Mouse (Mus musculus) heart, postnatal 4 days (tissue): Measurements from ENCODE around the gene Fam161b. TPM values are rescaled to one million over a fixed set of nuclear protein-coding genes. Genes with fewer than 3 reads are reported as not detected.

Experiments used
- DNase-seq: peaks from one replicate; pipeline ENCODE4 v3.0.0; 2021
- total RNA-seq, 2 experiments: library from RNA; stranded (reverse); gene quantifications; 2 replicates each; pipeline ENCODE4 v1.2.3; 2021

The Fam161b gene
- 1 to 10 TPM; 4.0 to 4.3 TPM for total RNA-seq

GRCm38 (mm10) chr12:84361555-84362489, at the start of gene Fam161b, which contains the start of gene Coq6:
Fam161b (minus strand) TSS chr12:84361833.
Coq6 (plus strand) TSS chr12:84361657.
- peak; percentile 94 for DNase-seq

GRCm38 (mm10) chr12:84408819-84409507, 47.3 kb upstream of the Fam161b start, which contains the start of the genes Entpd5 and Bbof1:
Entpd5 (minus strand) TSS chr12:84409029.
Bbof1 (plus strand) TSS chr12:84409071.
- peak; percentile 93 for DNase-seq

- DNase-seq: peak; percentile 29
These were observed 46.5 kb upstream of the Fam161b start for GRCm38 (mm10) chr12:84407874-84408818.

GRCm38 (mm10) chr12:84407259-84407658, 45.6 kb upstream of the Fam161b start:
- DNase-seq: no peak

- no peak for DNase-seq
These were observed 42.9 kb upstream of the Fam161b start for GRCm38 (mm10) chr12:84404541-84404940.

GRCm38 (mm10) chr12:84402923-84403322, 41.3 kb upstream of the Fam161b start:
- no peak for DNase-seq

GRCm38 (mm10) chr12:84400653-84401052, 39.0 kb upstream of the Fam161b start:
- no peak for DNase-seq

- DNase-seq: no peak
These were observed 38.4 kb upstream of the Fam161b start for GRCm38 (mm10) chr12:84400068-84400467.

GRCm38 (mm10) chr12:84399663-84400062, 38.0 kb upstream of the Fam161b start:
- no peak for DNase-seq

- no peak for DNase-seq
These were observed 37.5 kb upstream of the Fam161b start for GRCm38 (mm10) chr12:84399135-84399534.

- DNase-seq: no peak
These were observed 37.0 kb upstream of the Fam161b start for GRCm38 (mm10) chr12:84398629-84399028.

- no peak for DNase-seq
These were observed 36.1 kb upstream of the Fam161b start for GRCm38 (mm10) chr12:84397685-84398084.

GRCm38 (mm10) chr12:84396947-84397679, 35.5 kb upstream of the Fam161b start:
- no peak for DNase-seq

GRCm38 (mm10) chr12:84393847-84394246, 32.2 kb upstream of the Fam161b start:
- no peak for DNase-seq

GRCm38 (mm10) chr12:84392681-84393080, 31.0 kb upstream of the Fam161b start:
- DNase-seq: no peak

GRCm38 (mm10) chr12:84390336-84390735, 28.7 kb upstream of the Fam161b start:
- peak; percentile 52 for DNase-seq

GRCm38 (mm10) chr12:84388774-84389400, 27.3 kb upstream of the Fam161b start:
- DNase-seq: no peak

GRCm38 (mm10) chr12:84388097-84388496, 26.5 kb upstream of the Fam161b start:
- no peak for DNase-seq

GRCm38 (mm10) chr12:84385408-84385807, 23.8 kb upstream of the Fam161b start:
- no peak for DNase-seq

GRCm38 (mm10) chr12:84384644-84385081, 23.0 kb upstream of the Fam161b start:
- DNase-seq: peak; percentile 80

GRCm38 (mm10) chr12:84382369-84382768, 20.7 kb upstream of the Fam161b start:
- DNase-seq: peak; percentile 50
